In the genomic region with DNA sequence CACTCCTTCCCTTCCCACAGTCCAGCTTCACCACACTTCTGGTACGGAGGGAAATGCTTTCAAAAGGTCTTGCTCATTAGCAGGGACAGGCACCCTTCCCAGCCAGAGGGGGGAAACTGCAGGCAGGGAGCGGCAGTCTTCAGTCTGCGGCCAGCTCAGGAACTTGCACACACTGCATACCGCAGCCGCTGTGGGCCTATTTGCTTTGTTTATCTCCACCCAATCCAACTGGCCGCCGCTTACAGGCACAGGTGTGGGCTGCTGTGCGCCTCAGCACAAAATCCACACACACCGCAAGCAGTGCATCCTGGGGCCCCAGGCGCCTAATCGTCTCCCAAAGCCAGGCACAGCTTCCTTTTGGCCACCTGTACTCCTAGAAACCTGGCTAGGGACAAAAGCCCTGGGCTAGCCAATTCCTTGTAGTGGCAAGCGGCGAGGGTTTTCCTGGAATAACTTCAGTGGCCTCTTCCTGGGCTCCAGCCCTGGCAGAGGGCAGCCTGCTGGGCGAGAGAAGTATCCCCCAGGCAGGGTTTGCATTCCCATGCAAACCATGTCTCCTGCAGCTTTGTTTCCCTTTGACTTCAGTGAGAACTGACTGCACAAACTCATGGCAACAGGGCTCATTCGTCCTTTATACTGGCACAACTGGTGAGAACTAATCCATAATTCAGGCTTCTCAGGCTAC, we compare ENCODE assay signal across 7 mouse cellular contexts. TPM values are rescaled to one million over a fixed set of nuclear protein-coding genes. Genes with fewer than 3 reads are reported as not detected.
DNase-seq lines count a peak whose midpoint lies in the region; ATAC-seq lines count a peak whose summit lies in the region.

No protein-coding gene starts in this region.

- peak overlapping the region; percentile 30 for H3K4me3 ChIP-seq in intestine, embryonic 16.5 days (ENCODE audit: low read length)

- intact Hi-C loops in left cerebral cortex, postnatal 14 days (cut with DNase I): no loop called here

- no peaks in the 10 kb centered on the region for H3K36me3 ChIP-seq in intestine, embryonic 16.5 days (ENCODE audit: control insufficient read depth, insufficient read depth, low read length)

- WGBS in intestine, embryonic 16.5 days: 9% methylated on average over 15 of the region's 15 CpGs

- H3K4me1 ChIP-seq in intestine, embryonic 16.5 days (ENCODE audit: control insufficient read depth, insufficient read depth, low read length): peaks cover 12% of the 10 kb centered on the region

- ATAC-seq in intestine, embryonic 16.5 days: peak; percentile 89

- peak; percentile 24 for DNase-seq in urinary bladder, adult 2 months (ENCODE audit: low spot score)
- DNase-seq in urinary bladder, postnatal 25 days (ENCODE audit: low spot score): no peak
- DNase-seq in lung, postnatal 36 days: peak; percentile 74
- DNase-seq in left cerebral cortex, postnatal 14 days (ENCODE audit: low spot score in 2 of 2): no peak
- no peak for DNase-seq in left cerebral cortex, adult 9 months (ENCODE audit: low spot score in 2 of 2)
- no peak for DNase-seq in ovary, postnatal 36 days (ENCODE audit: low spot score)

- H3K4me2 ChIP-seq in intestine, embryonic 16.5 days (ENCODE audit: low read depth, low read length): peak overlapping the region; percentile 46

- peak overlapping the region; percentile 20; the same call in 1 of the 2 replicates for H3K27ac ChIP-seq in intestine, embryonic 16.5 days (ENCODE audit: low read length)

- no peaks in the 10 kb centered on the region for H3K27me3 ChIP-seq in intestine, embryonic 16.5 days (replicated peaks; ENCODE audit: control insufficient read depth, insufficient read depth, low read length)

- peak overlapping the region; percentile 54 for H3K9ac ChIP-seq in intestine, embryonic 16.5 days (ENCODE audit: low read depth, low read length)

- H3K9me3 ChIP-seq in intestine, embryonic 16.5 days (ENCODE audit: control insufficient read depth, low read length): no peaks in the 10 kb centered on the region

RNA-seq across cellular contexts. Expression of gene Atp7b, which starts 20.5 kb away (rescaled TPM):
- 0.88 and 0.93 TPM in 2 replicates for polyA plus RNA-seq in urinary bladder, adult 2 months (2012; rRNA removed)
- polyA plus RNA-seq in intestine, embryonic 16.5 days (2015; fragmentation: Nextera tagmentation; extraction: Ambion mirVana): 4.7 and 5.1 TPM in 2 replicates
- total RNA-seq in left cerebral cortex, postnatal 14 days (2021): 1 to 10 TPM; 2.5 to 2.9 TPM

RNA-seq across cellular contexts. Expression of gene Alg11, which starts 20.9 kb away (rescaled TPM):
- 10.6 and 11.6 TPM in 2 replicates for polyA plus RNA-seq in urinary bladder, adult 2 months (2012; rRNA removed)
- 28.7 and 30.4 TPM in 2 replicates for polyA plus RNA-seq in intestine, embryonic 16.5 days (2015; fragmentation: Nextera tagmentation; extraction: Ambion mirVana)
- total RNA-seq in left cerebral cortex, postnatal 14 days (2021): 10 to 100 TPM; 28.1 to 32.6 TPM

Comparison
In these comparisons a context has a peak if more than half of its experiments do, and no peak if none do; other contexts are left out.
1. DNase-seq: peak in urinary bladder, adult 2 months (single experiment) and lung, postnatal 36 days (single experiment); none in urinary bladder, postnatal 25 days (single experiment), left cerebral cortex, postnatal 14 days (0 of 2), left cerebral cortex, adult 9 months (0 of 2) and ovary, postnatal 36 days (single experiment).